Mouse (Mus musculus) testis, postnatal 10 days (tissue): ENCODE results near the gene B3gnt9.

Experiments
- DNase-seq: peaks from one replicate; pipeline ENCODE4 v3.0.0; 2021; ENCODE audit warnings: low spot score

B3gnt9 gene

DNA sequence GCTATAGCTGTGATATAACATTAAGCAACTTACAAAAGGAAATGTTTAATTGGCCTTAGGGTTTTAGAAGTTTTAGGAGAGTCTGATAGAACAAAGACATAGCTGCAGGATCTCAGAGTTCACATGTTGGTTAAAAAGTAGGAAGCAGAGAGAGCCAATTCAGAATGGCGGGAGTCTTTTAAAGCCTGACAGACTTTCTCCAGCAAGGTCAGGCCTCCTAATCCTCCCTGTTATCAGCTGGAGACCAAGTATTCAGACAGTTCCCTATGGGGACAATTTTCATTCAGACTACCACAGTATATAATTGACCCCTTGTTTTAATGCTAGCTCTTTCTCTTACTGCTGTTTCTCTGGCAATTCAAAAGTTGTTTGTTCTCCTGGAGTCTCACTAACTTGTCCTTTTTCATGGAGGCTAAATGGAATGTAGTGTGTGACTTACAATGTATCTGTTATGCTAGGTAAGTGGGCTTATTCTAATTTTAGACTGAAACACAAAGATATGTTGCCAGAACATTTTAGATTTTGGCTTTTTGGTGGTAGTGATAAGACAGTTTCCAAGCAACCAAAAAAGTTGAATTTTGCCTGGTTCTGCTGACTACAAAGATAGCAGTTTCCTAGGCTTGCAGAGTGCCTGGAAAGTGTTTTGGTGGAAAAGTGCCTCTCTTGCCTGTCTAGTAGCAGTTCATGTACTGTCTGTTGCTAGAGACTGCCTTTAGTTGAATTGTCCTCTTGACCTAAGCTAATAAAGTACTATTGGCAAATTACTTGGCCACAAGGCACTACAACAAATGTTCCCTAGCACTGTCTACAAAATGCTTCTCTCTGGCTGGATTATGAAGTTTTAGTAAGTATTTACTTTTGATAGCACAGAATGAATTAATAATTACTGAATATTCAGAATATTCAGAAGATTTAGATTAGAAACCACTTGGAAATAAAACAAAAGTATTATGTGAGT, 45.5 kb downstream of the B3gnt9 start:
- no peak for DNase-seq

DNA sequence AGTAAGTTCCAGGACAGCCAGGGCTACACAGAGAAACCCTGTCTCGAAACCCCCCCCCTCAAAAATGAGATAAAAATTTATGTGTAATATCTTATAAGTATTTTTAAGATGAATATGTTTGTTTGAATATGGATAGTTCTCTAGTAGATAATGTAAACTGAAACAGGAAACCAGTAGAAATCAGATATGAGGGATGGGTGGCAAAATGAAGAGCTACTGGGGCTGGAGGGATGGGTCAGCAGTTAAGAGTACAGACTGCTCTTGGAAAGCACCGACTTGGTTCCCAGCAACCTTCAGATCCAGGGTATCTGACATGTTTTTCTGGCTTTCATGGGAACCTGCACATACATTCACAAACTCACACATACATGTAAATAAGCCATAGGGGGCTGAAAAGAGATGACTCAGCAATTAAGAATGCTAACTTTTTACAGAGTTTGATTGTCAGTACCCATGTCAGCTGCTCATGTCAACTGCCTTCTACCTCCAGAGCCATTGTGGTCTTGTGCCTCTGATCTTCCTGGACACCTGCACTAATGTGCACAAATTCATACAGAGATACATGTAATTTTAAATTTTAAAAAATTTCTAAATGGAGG, 47.2 kb downstream of the B3gnt9 start:
- DNase-seq = no peak

DNA sequence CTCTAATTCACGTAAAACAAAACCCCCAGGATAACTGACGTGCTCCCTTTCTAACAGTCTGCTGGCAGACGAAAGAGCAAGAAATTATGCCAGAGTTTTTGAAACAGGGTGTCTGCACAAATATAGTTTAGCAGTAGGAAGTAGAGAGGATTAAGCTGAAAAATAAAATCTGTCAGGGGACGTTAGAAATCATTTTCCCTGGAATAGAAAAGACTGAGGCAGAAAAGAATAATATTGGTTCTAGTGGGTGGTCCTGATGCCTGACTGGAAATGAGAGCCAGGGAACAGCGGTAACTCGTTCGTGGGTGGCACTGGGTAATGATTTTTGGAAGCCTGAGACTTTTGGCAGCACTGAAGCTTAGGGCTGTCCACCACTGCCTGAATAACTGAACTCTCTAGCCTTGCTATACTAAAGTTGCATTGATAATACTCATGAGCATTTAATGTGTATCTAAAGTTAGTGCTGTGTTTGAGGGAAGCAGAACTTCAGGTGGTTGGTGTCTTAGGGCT, 48.1 kb downstream of the B3gnt9 start:
- no peak for DNase-seq

- DNase-seq = no peak
Observed at GRCm38 (mm10) chr8:105205748-105206147, 49.2 kb downstream of the B3gnt9 start.
